Mouse (Mus musculus) ES-E14 (cell line): ENCODE data around the gene Ubtd2. TPM values are rescaled to one million over a fixed set of nuclear protein-coding genes. Genes with fewer than 3 reads are reported as not detected.

Experiments
- DNase-seq: peaks from one replicate; pipeline ENCODE4 v3.0.0-alpha.2; 2013; ENCODE audit warnings: low read depth, low spot score
- H3K27ac ChIP-seq: 2 replicates; pipeline ENCODE4 v1.5.1; 2012; ENCODE audit warnings: low read depth, mild to moderate bottlenecking, low read length, moderate library complexity, mixed read lengths; ENCODE audit not compliant: poor library complexity, insufficient read depth, severe bottlenecking
- H3K36me3 ChIP-seq: 2 replicates; pipeline ENCODE4 v1.6.1; 2012; ENCODE audit warnings: mild to moderate bottlenecking, low read length, moderate library complexity, mixed read lengths; ENCODE audit not compliant: control insufficient read depth, poor library complexity, insufficient read depth, severe bottlenecking
- H3K4me1 ChIP-seq, 2 experiments: fragments of 150-350 bp in 1 of 2; sonication (generic) in 1 of 2; 2 replicates each; pipeline ENCODE4 v1.6.1; 2012; ENCODE audit warnings: low read length in 2 of 2, mild to moderate bottlenecking in 1 of 2, mixed read lengths in 1 of 2; ENCODE audit not compliant: control insufficient read depth in 2 of 2, insufficient read depth in 2 of 2, poor library complexity in 1 of 2
- H3K4me3 ChIP-seq, 2 experiments: fragments of 150-350 bp in 1 of 2; sonication (generic) in 1 of 2; 2 replicates each; pipeline ENCODE4 v1.5.1; 2012; ENCODE audit warnings: low read length in 2 of 2, low read depth in 1 of 2, mild to moderate bottlenecking in 1 of 2, mixed read lengths in 1 of 2; ENCODE audit not compliant: insufficient read depth in 1 of 2, poor library complexity in 1 of 2, severe bottlenecking in 1 of 2
- H3K9ac ChIP-seq: 2 replicates; pipeline ENCODE4 v1.6.1; 2012; ENCODE audit warnings: low read depth, mild to moderate bottlenecking, low read length, mixed read lengths; ENCODE audit not compliant: poor library complexity, insufficient read depth, severe bottlenecking
- H3K9me3 ChIP-seq: fragments of 150-350 bp; sonication (generic); 2 replicates; pipeline ENCODE4 v1.6.1; 2012; ENCODE audit warnings: low read depth, mild to moderate bottlenecking, low read length; ENCODE audit not compliant: control insufficient read depth, insufficient read depth
- CHD2 ChIP-seq: IDR thresholded peaks from 2 replicates; pipeline ENCODE4 v1.6.1; 2014; ENCODE audit warnings: mild to moderate bottlenecking, low read depth, low read length, inconsistent platforms
- HCFC1 ChIP-seq: IDR thresholded peaks from 2 replicates; pipeline ENCODE4 v1.6.1; 2012; ENCODE audit warnings: low read length, inconsistent platforms, borderline replicate concordance; ENCODE audit not compliant: insufficient read depth
- MAFK ChIP-seq: IDR thresholded peaks from 2 replicates; pipeline ENCODE4 v1.6.1; 2014; ENCODE audit warnings: mild to moderate bottlenecking, low read depth, low read length, inconsistent platforms; ENCODE audit not compliant: insufficient read depth
- ZC3H11A ChIP-seq: IDR thresholded peaks from 2 replicates; pipeline ENCODE4 v1.6.1; 2012; ENCODE audit warnings: low read depth, mild to moderate bottlenecking, inconsistent platforms, low read length, borderline replicate concordance
- ZNF384 ChIP-seq: IDR thresholded peaks from 2 replicates; pipeline ENCODE4 v1.6.1; 2012; ENCODE audit warnings: low read depth, low read length, inconsistent platforms
- in situ Hi-C, 2 experiments: fragments of 600-800 bp; cut with MboI; formaldehyde crosslinking; loops; one replicate each; pipeline ENCODE4 v1.15.1; 2025; ENCODE audit warnings: low sequenced_read_pairs in 2 of 2, inconsistent platforms in 1 of 2; ENCODE audit not compliant: unreplicated experiment in 2 of 2
- total RNA-seq: library from RNA; depleted of rRNA; stranded (reverse); fragments of 300-350 nt; gene quantifications from 2 replicates; pipeline ENCODE4 v1.2.3, GENCODE M21; 2012

Gene Ubtd2
- total RNA-seq, 1 experiment, result 18.3 TPM

DNA sequence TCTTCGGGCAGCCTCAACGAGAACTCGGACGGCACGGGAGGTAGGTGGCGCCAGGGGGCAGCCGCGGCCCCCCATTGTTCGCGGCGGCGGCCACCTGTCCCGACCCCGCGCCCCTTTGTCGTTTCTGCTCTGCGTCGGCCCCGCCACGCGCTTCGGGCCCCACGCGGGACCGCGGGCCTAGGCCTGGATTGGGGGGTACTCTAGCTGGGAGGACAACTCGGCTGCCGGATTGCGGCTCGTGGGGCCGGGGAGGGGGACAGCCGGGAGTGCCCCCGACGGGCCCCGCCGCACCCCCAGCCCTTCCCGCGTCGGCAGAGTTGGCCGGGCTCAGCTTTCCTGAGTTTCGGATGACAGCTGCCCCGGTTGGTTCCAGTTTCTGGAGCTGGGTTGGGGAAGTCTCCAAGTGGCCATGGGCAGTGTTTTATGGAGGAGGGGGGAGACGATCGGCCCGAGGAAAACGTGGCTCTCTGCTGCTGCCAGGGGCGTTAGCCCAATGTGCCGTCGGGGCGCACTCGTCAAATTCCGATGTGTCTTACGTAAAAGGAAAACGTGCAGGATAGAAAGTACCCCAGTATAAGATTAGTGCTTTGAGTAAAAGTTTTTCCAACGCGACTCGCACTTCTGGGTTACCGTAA, 454 bp downstream of the Ubtd2 start:
- in situ Hi-C loops, result no loop called here
- TF ChIP-seq MAFK, result no peak
- TF ChIP-seq CHD2, result no peak
- no peak for TF ChIP-seq HCFC1
- Histone ChIP-seq H3K36me3 (no peaks in the 10 kb centered on the region), H3K4me1 (no peaks in the 10 kb centered on the region), H3K27ac (no peak overlapping the region), H3K4me3 (peak overlapping the region; percentile 89 to 99), H3K9me3 (no peaks in the 10 kb centered on the region), H3K9ac (peak overlapping the region; percentile 90)
- DNase-seq, result peak; percentile 16

DNA sequence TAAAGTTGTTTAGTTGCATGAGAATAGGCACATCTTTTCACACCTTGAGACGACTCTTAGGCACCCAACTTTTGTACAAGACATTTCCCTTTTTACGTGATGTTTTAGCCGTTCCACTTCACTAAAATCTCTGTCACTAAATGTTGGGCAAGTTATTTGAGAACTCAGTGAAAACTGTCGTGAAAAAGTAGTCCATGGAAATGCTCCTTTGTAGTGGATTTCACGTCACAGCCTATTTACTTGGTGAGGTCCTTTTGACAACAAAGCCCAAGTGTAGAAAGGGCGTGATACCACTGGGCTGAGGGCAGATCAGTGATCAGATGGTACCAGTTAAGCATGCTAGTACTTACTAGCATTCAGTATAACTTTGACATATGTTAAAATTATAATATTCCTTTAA, 1.2 kb downstream of the Ubtd2 start:
- H3K4me3 ChIP-seq, result peak overlapping the region; percentile 89 to 99
- in situ Hi-C loops, result no loop called here
- H3K9ac ChIP-seq, result no peak overlapping the region
- H3K27ac ChIP-seq, result no peak overlapping the region
- H3K4me1 ChIP-seq, result no peaks in the 10 kb centered on the region
- no peak for TF ChIP-seq MAFK
- TF ChIP-seq ZNF384, result no peak
- TF ChIP-seq ZC3H11A, result no peak
- TF ChIP-seq CHD2, result no peak
- TF ChIP-seq HCFC1, result no peak
- no peaks in the 10 kb centered on the region for H3K9me3 ChIP-seq
- H3K36me3 ChIP-seq, result no peaks in the 10 kb centered on the region
- no peak for DNase-seq

DNA sequence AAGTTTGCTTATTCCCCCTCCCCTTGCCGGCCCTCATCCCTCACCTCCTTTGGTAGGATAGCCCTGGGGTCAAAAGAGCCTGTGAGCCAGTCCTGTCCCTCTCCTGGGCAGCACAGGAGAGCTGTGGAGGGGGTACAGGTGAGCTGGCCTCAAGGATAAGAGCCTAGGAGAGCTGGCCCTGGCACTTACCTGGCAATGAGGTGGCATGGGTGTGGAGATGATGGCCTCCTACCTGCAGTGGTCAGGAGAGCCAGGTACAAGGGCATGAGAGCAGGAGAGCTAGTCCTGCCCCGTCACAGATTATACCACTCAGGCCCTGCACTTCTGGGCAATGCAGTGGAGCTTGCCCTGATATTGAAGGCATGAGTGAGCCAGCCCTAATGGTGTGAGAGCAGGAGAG, 9.1 kb downstream of the Ubtd2 start:
- no peak for TF ChIP-seq CHD2
- no peak for TF ChIP-seq MAFK
- TF ChIP-seq ZNF384, result no peak
- no peak for TF ChIP-seq HCFC1
- TF ChIP-seq ZC3H11A, result no peak
- in situ Hi-C loops, result no loop called here

DNA sequence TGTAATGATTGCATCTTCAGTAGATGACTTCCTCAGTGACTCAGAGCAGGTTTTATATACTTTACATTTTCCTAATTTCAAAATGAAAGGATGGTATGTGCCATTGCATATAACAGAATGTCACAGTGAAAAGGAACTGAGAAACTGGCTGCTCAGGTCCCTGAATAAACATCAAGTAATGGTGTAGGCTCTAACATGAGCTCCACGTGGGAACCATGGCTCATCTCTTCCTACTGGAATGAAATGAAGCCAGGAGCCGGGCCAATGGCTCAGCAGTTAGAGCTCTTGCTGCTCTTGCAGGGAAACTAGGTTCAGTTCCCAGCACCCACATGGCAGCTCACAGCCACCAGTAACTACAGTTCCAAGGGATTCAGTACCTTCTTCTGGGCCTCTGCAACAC, 16.8 kb downstream of the Ubtd2 start:
- Histone ChIP-seq H3K4me3 (no peak overlapping the region), H3K9ac (no peak overlapping the region), H3K36me3 (no peaks in the 10 kb centered on the region), H3K4me1 (0 out of 4 replicates have a peak, but pooled peaks cover 0 to 4% of the 10 kb centered on the region in 2 experiments), H3K9me3 (no peaks in the 10 kb centered on the region), H3K27ac (no peak overlapping the region)
- TF ChIP-seq CHD2 (no peak), HCFC1 (no peak), ZNF384 (no peak), ZC3H11A (no peak), MAFK (no peak)
- DNase-seq, result no peak
- in situ Hi-C loops, result no loop called here

More for the DNA sequence above, 9.1 kb downstream of the Ubtd2 start:
- Histone ChIP-seq H3K9me3 (no peaks in the 10 kb centered on the region), H3K4me3 (no peak overlapping the region), H3K4me1 (0 out of 4 replicates have a peak, but pooled peaks cover 0 to 4% of the 10 kb centered on the region in 2 experiments), H3K9ac (no peak overlapping the region), H3K27ac (no peak overlapping the region), H3K36me3 (no peaks in the 10 kb centered on the region)
- DNase-seq, result no peak

DNA sequence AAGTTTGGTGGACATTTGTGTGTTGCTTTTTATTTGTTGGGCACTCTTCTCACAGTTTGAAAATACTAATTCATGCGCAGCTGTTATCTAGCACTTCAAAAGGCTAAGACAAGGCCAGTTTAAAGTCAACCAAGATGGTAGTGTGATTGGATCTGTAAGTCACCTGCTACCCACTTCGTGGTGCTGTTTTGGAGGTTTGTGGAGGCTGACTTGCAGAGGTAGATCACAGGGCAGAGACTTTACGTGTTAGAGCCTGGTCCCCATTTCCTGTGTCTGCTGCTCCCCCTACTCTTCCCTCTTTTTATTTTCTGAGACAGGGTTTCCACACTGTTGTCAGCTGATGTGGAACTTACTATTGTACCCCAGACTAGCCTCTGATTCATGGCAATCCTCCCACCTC, 19.6 kb downstream of the Ubtd2 start:
- in situ Hi-C loops, result no loop called here
- no peak for DNase-seq
- no peak overlapping the region for H3K4me3 ChIP-seq
- H3K36me3 ChIP-seq, result no peaks in the 10 kb centered on the region
- H3K9me3 ChIP-seq, result no peaks in the 10 kb centered on the region
- TF ChIP-seq MAFK, result no peak
- no peak for TF ChIP-seq ZC3H11A
- TF ChIP-seq ZNF384, result no peak
- no peak for TF ChIP-seq CHD2
- no peak for TF ChIP-seq HCFC1
- no peaks in the 10 kb centered on the region for H3K4me1 ChIP-seq
- H3K9ac ChIP-seq, result no peak overlapping the region
- H3K27ac ChIP-seq, result no peak overlapping the region
